Mouse (Mus musculus) adrenal gland, adult 2 months (tissue): Measurements from ENCODE around the gene Epha5. TPM values are rescaled to one million over a fixed set of nuclear protein-coding genes. Genes with fewer than 3 reads are reported as not detected.

Experiments
- DNase-seq: peaks from one replicate; pipeline ENCODE4 v3.0.0; 2021
- polyA plus RNA-seq: library from polyadenylated mRNA; depleted of rRNA; stranded (reverse); fragments of >200 nt; gene quantifications from 2 replicates; pipeline ENCODE4 v1.2.3, GENCODE M21; 2012
- total RNA-seq, 2 experiments: library from RNA; stranded (reverse); gene quantifications; 2 replicates each; pipeline ENCODE4 v1.2.3; 2021

Epha5 gene
- total and polyA plus RNA-seq, 3 experiments, result 2.3 to 3.0 (median 2.7) TPM

GRCm38 (mm10) chr5:84298878-84299736 is 118.1 kb downstream of the Epha5 start:
- no peak for DNase-seq

DNA sequence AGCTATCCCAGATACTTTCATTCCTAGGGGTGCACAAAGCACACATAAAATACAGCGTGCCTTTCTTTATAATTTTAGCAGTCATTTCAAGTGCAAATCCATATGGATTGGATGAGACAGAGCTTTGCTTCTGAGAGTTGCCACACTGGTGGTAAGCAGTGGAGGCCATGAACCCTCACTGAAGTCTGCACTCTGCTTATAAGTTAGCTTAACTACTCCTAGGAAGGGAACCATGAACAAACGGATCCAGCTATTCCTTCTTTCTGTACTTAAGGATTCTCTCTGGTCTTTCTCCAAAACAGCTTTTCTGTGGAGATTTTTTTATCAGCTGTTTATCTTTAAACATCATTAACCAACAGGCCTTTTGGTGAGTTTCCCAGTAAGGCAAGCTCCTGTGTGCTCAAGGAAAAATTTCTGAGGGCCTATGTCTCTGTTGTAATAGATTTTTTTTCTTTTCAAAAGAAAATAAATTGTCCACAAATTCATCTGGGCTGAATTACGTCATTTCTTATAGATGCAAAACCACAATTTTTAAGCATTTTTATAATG is 127.7 kb downstream of the Epha5 start:
- DNase-seq, result no peak

- DNase-seq, result no peak
These were observed 135.7 kb downstream of the Epha5 start for GRCm38 (mm10) chr5:84281290-84282017.

DNA sequence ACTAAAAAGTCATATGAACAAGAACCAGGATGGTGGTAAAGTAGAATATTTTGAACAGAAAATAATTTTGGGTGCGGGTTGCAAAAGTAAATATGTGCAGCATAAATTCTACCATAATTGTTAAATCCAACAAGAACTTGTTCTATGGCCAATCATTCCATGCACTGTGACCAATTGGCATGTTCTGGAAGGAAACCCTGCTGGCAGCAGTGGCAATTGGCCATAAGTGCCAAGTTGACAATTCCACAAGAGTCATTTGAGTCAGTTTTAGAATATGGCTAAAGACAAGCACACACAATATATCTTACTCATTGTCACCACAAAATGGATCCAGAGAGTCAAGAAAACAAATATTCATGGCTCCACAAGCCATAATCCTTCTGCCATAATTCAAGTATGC is 140.2 kb downstream of the Epha5 start:
- no peak for DNase-seq

DNA sequence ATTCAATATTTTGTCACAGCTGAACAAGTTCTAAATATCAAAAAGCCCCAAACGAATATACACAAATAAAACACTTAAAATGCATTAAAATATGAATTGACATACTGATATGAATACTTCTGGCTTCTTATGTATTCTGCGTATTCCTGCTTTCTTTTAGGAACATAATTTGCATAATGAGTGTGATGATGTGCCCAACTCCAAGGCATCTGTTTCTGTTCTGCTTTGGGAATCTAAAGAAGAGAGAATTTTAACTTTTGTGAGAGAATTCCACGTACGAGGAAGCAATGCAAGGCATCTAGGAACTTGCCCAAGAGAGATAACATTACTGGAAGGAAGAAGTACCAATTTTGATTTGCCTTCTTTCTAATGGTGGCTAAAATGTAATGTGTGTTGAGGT is 151.8 kb downstream of the Epha5 start:
- no peak for DNase-seq

GRCm38 (mm10) chr5:84263999-84264398 is 153.2 kb downstream of the Epha5 start:
- no peak for DNase-seq

DNA sequence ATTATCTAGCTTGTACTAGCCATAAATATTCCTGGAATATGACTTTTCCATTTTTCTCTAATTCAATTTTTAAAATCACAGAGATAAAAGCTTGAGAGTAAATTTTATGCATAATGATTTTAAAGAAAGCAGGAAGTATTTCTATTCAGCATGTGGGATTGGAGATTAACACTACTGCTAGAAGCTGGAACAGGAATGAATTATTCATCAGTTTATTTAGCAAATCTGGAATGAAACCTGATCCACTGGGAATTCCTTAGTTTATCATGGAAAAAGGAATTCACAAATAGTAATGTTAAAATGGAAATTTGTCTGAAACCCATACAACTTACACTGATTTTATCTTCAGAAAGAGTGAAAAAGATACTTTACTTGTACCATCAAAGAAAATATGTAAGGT is 187.2 kb downstream of the Epha5 start:
- DNase-seq, result no peak

GRCm38 (mm10) chr5:84208609-84209008 is 208.6 kb downstream of the Epha5 start:
- no peak for DNase-seq

DNA sequence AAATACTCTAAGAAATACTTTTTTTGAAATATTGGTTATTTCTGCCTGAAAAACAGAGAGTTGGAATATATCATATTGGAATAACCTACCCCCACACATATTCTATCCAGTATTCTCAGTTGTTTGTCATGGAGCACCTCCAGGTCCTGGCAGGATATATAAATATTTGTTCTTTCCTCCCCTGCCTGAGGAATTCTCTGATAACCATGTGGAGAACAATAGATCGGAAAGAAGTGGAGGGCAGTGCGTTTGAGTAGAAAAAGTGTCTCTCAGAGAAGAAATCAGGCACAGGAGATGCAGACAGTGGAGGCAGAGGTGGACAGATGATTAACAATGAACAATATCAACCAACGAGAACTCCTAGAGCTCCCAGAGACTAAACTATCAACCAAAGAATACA is 223.8 kb downstream of the Epha5 start:
- no peak for DNase-seq

DNA sequence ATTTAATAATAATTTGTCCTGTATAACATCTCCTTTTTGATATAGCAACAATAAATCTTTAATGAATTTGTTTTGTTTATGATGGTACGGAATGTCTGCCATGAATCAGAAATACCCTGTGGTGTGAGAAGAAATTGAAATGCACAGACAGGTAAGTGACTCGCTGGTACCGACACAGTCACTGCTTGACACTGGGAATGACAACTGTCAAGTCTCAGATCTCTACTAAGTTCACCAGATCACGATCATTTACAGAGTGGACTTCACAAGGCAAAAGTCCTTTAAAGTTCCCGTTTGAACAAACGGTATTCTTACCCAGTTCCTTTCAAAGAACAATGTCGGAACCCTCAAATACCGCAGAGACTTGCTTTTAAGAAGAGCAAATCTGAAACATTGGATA is 233.0 kb downstream of the Epha5 start:
- DNase-seq, result no peak

GRCm38 (mm10) chr5:84153095-84153494 is 264.1 kb downstream of the Epha5 start:
- no peak for DNase-seq

GRCm38 (mm10) chr5:84142138-84142537 is 275.0 kb downstream of the Epha5 start:
- DNase-seq, result no peak

- DNase-seq, result no peak
These were observed 321.2 kb downstream of the Epha5 start for GRCm38 (mm10) chr5:84095947-84096346.

GRCm38 (mm10) chr5:84081321-84081720 is 335.9 kb downstream of the Epha5 start:
- no peak for DNase-seq

- DNase-seq, result no peak
These were observed 346.2 kb downstream of the Epha5 start for GRCm38 (mm10) chr5:84070976-84071375.

DNA sequence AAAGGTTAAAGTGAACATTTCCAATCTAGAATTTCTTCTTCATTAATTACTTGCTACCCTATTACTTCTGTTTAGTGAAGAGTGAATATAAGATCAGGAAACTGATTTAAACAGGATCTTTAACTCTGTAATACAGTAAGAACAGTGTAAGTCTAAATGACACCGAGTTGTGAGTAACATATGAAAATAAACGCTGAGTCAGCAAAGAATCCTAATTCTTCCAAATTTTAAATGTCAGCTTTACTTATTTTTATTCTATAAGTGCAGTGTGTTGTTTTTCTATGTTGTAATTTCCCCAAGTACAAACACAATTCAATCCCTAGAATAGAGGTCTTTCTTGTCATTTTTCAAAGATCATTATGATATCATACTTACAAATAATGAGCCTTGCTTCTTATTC is 363.3 kb downstream of the Epha5 start:
- DNase-seq, result no peak

GRCm38 (mm10) chr5:84037250-84037963 is 379.8 kb downstream of the Epha5 start:
- DNase-seq, result no peak
